Mouse (Mus musculus) MEL (cell line): ENCODE measurements at regions not wholly inside any gene's neighbourhood (a gene's known extent, or its start where the extent isn't known, plus 50 kb on each side); places are given as distances from the start of the nearest gene placed in this dataset.

ENCODE experiments used
- DNase-seq: peaks from one replicate; pipeline ENCODE4 v3.0.0; 2011; ENCODE audit warnings: low read depth, low spot score
- H3K27ac ChIP-seq: 2 replicates; pipeline ENCODE4 v1.5.1; 2012; ENCODE audit warnings: low read depth, mild to moderate bottlenecking, control low read depth, low read length, moderate library complexity; ENCODE audit not compliant: control insufficient read depth
- H3K27me3 ChIP-seq, 2 experiments: fragments of 150-350 bp in 1 of 2; sonication (generic) in 1 of 2; 2 replicates each; pipeline ENCODE4 v1.6.1; 2012; ENCODE audit warnings: low read length in 2 of 2, mild to moderate bottlenecking in 2 of 2, improper control_type of control experiment in 1 of 2, moderate library complexity in 1 of 2; ENCODE audit not compliant: insufficient read depth in 2 of 2, control insufficient read depth in 1 of 2
- H3K36me3 ChIP-seq, 2 experiments: 2 replicates each; pipeline ENCODE4 v1.6.1; 2012 to 2014; ENCODE audit warnings: low read length in 2 of 2, improper control_type of control experiment in 1 of 2, inconsistent platforms in 1 of 2, mild to moderate bottlenecking in 1 of 2; ENCODE audit not compliant: insufficient read depth in 2 of 2, control insufficient read depth in 1 of 2
- H3K4me1 ChIP-seq, 2 experiments: fragments of 150-350 bp in 1 of 2; sonication (generic) in 1 of 2; 2 replicates each; pipeline ENCODE4 v1.6.1; 2012; ENCODE audit warnings: low read length in 2 of 2, improper control_type of control experiment in 1 of 2, mild to moderate bottlenecking in 1 of 2; ENCODE audit not compliant: insufficient read depth in 2 of 2, control insufficient read depth in 1 of 2
- H3K4me3 ChIP-seq, 2 experiments: fragments of 150-350 bp in 1 of 2; sonication (generic) in 1 of 2; 2 replicates each; pipeline ENCODE4 v1.5.1; 2012; ENCODE audit warnings: low read depth in 2 of 2, low read length in 2 of 2, mild to moderate bottlenecking in 2 of 2, moderate library complexity in 2 of 2, control low read depth in 1 of 2, improper control_type of control experiment in 1 of 2; ENCODE audit not compliant: control insufficient read depth in 1 of 2, insufficient read depth in 1 of 2
- H3K79me2 ChIP-seq: 2 replicates; pipeline ENCODE4 v1.6.1; 2012; ENCODE audit warnings: mild to moderate bottlenecking, low read length, moderate library complexity; ENCODE audit not compliant: control insufficient read depth, poor library complexity, insufficient read depth
- H3K9ac ChIP-seq: 2 replicates; pipeline ENCODE4 v1.6.1; 2012; ENCODE audit warnings: low read depth, mild to moderate bottlenecking, control low read depth, low read length, moderate library complexity; ENCODE audit not compliant: control insufficient read depth, poor library complexity, severe bottlenecking
- H3K9me3 ChIP-seq: fragments of 150-350 bp; sonication (generic); replicated peaks from 2 replicates; pipeline ENCODE4 v1.6.1; 2012; ENCODE audit warnings: mild to moderate bottlenecking, low read length, improper control_type of control experiment, moderate library complexity; ENCODE audit not compliant: insufficient read depth
- CHD1 ChIP-seq: IDR thresholded peaks from 2 replicates; pipeline ENCODE4 v1.6.1; 2012; ENCODE audit warnings: low read depth, mild to moderate bottlenecking, inconsistent platforms, low read length, improper control_type of control experiment
- ELF1 ChIP-seq: IDR thresholded peaks from 2 replicates; pipeline ENCODE4 v1.6.1; 2014; ENCODE audit warnings: low read depth, mild to moderate bottlenecking, inconsistent platforms, low read length, improper control_type of control experiment, moderate library complexity
- EP300 ChIP-seq, 2 experiments: IDR thresholded peaks; 2 replicates each; pipeline ENCODE4 v1.6.1; 2011; ENCODE audit warnings: improper control_type of control experiment in 2 of 2, low read length in 2 of 2, low read depth in 1 of 2, mild to moderate bottlenecking in 1 of 2
- ETS1 ChIP-seq: IDR thresholded peaks from 2 replicates; pipeline ENCODE4 v1.6.1; 2012; ENCODE audit warnings: low read depth, mild to moderate bottlenecking, inconsistent platforms, low read length, improper control_type of control experiment, moderate library complexity
- GABPA ChIP-seq: IDR thresholded peaks from 2 replicates; pipeline ENCODE4 v1.6.1; 2012; ENCODE audit warnings: low read depth, mild to moderate bottlenecking, inconsistent platforms, low read length, improper control_type of control experiment, moderate library complexity
- GATA1 ChIP-seq: IDR thresholded peaks from 2 replicates; pipeline ENCODE4 v1.6.1; 2011; ENCODE audit warnings: low read depth, low read length, improper control_type of control experiment
- HCFC1 ChIP-seq: IDR thresholded peaks from 2 replicates; pipeline ENCODE4 v1.6.1; 2012; ENCODE audit warnings: low read depth, mild to moderate bottlenecking, inconsistent platforms, low read length, improper control_type of control experiment, moderate library complexity
- KAT2A ChIP-seq: conservative IDR thresholded peaks from 2 replicates; pipeline ENCODE4 v1.6.1; 2012; ENCODE audit warnings: low read depth, low read length, improper control_type of control experiment, inconsistent platforms
- MEF2A ChIP-seq: IDR thresholded peaks from 2 replicates; pipeline ENCODE4 v1.6.1; 2014; ENCODE audit warnings: low read depth, mild to moderate bottlenecking, inconsistent platforms, low read length, improper control_type of control experiment; ENCODE audit not compliant: poor library complexity, insufficient replicate concordance, severe bottlenecking; ENCODE audit errors: extremely low read depth
- MYB ChIP-seq: IDR thresholded peaks from 2 replicates; pipeline ENCODE4 v1.6.1; 2011; ENCODE audit warnings: mild to moderate bottlenecking, low read depth, low read length, improper control_type of control experiment
- POLR2A ChIP-seq, 2 experiments: IDR thresholded peaks; 2 replicates each; pipeline ENCODE4 v1.6.1; 2011 to 2012; ENCODE audit warnings: low read length in 2 of 2, mild to moderate bottlenecking in 2 of 2, control low read depth in 1 of 2, improper control_type of control experiment in 1 of 2, low read depth in 1 of 2, moderate library complexity in 1 of 2; ENCODE audit not compliant: control insufficient read depth in 1 of 2, insufficient read depth in 1 of 2, poor library complexity in 1 of 2
- POLR2AphosphoS5 ChIP-seq: IDR thresholded peaks from 2 replicates; pipeline ENCODE4 v1.6.1; 2012; ENCODE audit warnings: low read depth, borderline replicate concordance, mild to moderate bottlenecking, inconsistent platforms, low read length, moderate library complexity, mixed read lengths
- RAD21 ChIP-seq: IDR thresholded peaks from 2 replicates; pipeline ENCODE4 v1.6.1; 2011; ENCODE audit warnings: mild to moderate bottlenecking, low read depth, low read length, improper control_type of control experiment
- RCOR1 ChIP-seq: IDR thresholded peaks from 2 replicates; pipeline ENCODE4 v1.6.1; 2012; ENCODE audit warnings: low read depth, mild to moderate bottlenecking, inconsistent platforms, low read length, improper control_type of control experiment
- SIN3A ChIP-seq: IDR thresholded peaks from 2 replicates; pipeline ENCODE4 v1.6.1; 2012; ENCODE audit warnings: low read length, improper control_type of control experiment, inconsistent platforms
- SMC3 ChIP-seq: IDR thresholded peaks from 2 replicates; pipeline ENCODE4 v1.6.1; 2011; ENCODE audit warnings: low read depth, low read length, improper control_type of control experiment
- TCF12 ChIP-seq: IDR thresholded peaks from 2 replicates; pipeline ENCODE4 v1.6.1; 2014; ENCODE audit warnings: low read depth, mild to moderate bottlenecking, inconsistent platforms, low read length, improper control_type of control experiment, moderate library complexity
- ZKSCAN1 ChIP-seq: IDR thresholded peaks from 2 replicates; pipeline ENCODE4 v1.6.1; 2012; ENCODE audit warnings: low read depth, mild to moderate bottlenecking, inconsistent platforms, low read length, improper control_type of control experiment, moderate library complexity
- ZMIZ1 ChIP-seq: IDR thresholded peaks from 2 replicates; pipeline ENCODE4 v1.6.1; 2012; ENCODE audit warnings: low read depth, mild to moderate bottlenecking, inconsistent platforms, low read length, improper control_type of control experiment, moderate library complexity

GRCm38 (mm10) chr9:113177181-113177917 lies 530.7 kb downstream of the Pdcd6ip start:
- Histone ChIP-seq H3K9me3 (no peaks in the 10 kb centered on the region), H3K27ac (no peak overlapping the region), H3K9ac (no peak overlapping the region), H3K27me3 (no peaks in the 10 kb centered on the region), H3K36me3 (no peaks in the 10 kb centered on the region), H3K4me3 (no peak overlapping the region), H3K79me2 (no peaks in the 10 kb centered on the region), H3K4me1 (no peaks in the 10 kb centered on the region)
- TF ChIP-seq ZKSCAN1: no peak
- no peak for TF ChIP-seq RAD21
- no peak for TF ChIP-seq GABPA
- TF ChIP-seq CHD1: no peak
- TF ChIP-seq ELF1: no peak
- no peak for TF ChIP-seq SIN3A
- no peak for TF ChIP-seq GATA1
- TF ChIP-seq KAT2A: no peak
- no peak for TF ChIP-seq ETS1
- TF ChIP-seq POLR2A (IDR thresholded peaks at IDR 0.05; ENCODE audit: control insufficient read depth in 1 of 2, insufficient read depth in 1 of 2, low read depth in 1 of 2, low read length in 2 of 2, poor library complexity in 1 of 2): no peak
- TF ChIP-seq HCFC1: no peak
- DNase-seq: no peak

DNA sequence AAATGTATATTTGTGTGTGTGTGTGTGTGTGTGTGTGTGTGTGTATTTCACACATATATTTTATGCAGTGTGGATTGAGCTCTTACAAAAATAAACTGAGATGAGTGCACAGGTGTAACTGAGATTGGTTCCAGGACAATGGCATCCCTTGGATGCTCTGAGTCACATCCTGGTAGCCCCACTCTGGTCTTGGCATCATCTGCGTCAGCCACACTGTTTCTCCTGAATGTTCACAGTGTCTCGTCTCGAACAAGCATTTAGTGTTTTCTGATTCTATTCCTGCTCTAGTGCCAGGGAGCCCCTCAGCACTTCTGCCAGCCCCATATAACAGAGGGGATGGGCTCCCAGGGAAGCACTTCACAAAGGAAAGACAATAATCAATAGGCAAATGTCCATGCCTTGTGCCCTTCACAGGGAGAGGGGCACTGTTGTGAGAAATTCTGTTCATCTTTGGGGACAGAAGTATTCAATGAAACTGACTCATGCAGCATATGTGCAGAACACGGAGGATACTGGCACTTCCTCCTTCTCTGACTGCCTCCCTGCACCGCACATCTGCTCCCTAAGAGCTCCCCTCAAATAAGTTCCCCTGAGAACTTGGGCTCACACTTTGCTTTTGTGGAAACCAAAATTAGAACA lies 536.2 kb downstream of the Pdcd6ip start:
- H3K36me3 ChIP-seq: no peaks in the 10 kb centered on the region
- TF ChIP-seq POLR2AphosphoS5 (no peak), ZMIZ1 (no peak), POLR2A (IDR thresholded peaks at IDR 0.05; ENCODE audit: control insufficient read depth in 1 of 2, insufficient read depth in 1 of 2, low read depth in 1 of 2, low read length in 2 of 2, poor library complexity in 1 of 2) (no peak), SMC3 (no peak), TCF12 (no peak), MYB (no peak), RAD21 (no peak), ZKSCAN1 (no peak), RCOR1 (no peak), ETS1 (no peak), SIN3A (no peak), MEF2A (no peak), EP300 (IDR thresholded peaks at IDR 0.05; ENCODE audit: low read depth in 1 of 2, low read length in 2 of 2) (no peak)
- no peaks in the 10 kb centered on the region for H3K27me3 ChIP-seq

More for the DNA sequence above, 536.2 kb downstream of the Pdcd6ip start:
- DNase-seq: no peak
- no peaks in the 10 kb centered on the region for H3K4me1 ChIP-seq
- no peaks in the 10 kb centered on the region for H3K79me2 ChIP-seq
- H3K9me3 ChIP-seq: no peaks in the 10 kb centered on the region
- H3K9ac ChIP-seq: no peak overlapping the region
- no peak overlapping the region for H3K27ac ChIP-seq
- no peak overlapping the region for H3K4me3 ChIP-seq
